Mouse (Mus musculus): ENCODE measurements at regions not wholly inside any gene's neighbourhood (a gene's known extent, or its start where the extent isn't known, plus 50 kb on each side); places are given as distances from the start of the nearest gene placed in this dataset.

DNA sequence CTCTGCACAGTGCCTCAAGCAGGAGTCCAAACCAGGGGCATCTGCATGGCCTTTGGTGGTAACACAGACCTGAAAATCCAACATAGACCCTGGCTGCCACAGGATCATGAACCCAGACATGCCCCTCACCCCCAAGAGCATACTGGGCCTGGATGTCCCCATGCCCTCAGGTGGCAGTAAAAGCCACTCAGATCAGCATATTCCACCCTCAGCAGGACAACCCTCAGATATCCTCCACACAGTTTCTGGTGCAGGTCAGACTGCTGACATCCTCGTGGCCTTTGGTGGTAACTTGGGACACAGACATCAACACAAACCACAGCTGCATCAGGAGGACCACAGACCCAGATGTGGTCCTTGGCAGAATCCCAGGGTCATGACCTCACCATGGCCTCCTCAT is 276.0 kb upstream of the Ptger4 start:
- Histone ChIP-seq H3K4me3 (ENCODE audit: control insufficient read depth in 1 of 2, insufficient read depth in 1 of 2, low read depth in 2 of 2, low read length in 2 of 2) (no peak overlapping the region), H3K4me1 (ENCODE audit: control insufficient read depth in 1 of 2, insufficient read depth in 2 of 2, low read length in 2 of 2) (no peaks in the 10 kb centered on the region; a peak in 1 of 4 replicates), H3K27ac (ENCODE audit: control insufficient read depth, low read depth, low read length) (no peak overlapping the region), H3K79me2 (ENCODE audit: control insufficient read depth, insufficient read depth, low read length, poor library complexity) (no peaks in the 10 kb centered on the region), H3K9ac (ENCODE audit: control insufficient read depth, low read depth, low read length, poor library complexity, severe bottlenecking) (no peak overlapping the region), H3K9me3 (replicated peaks; ENCODE audit: insufficient read depth, low read length) (no peaks in the 10 kb centered on the region), H3K27me3 (ENCODE audit: control insufficient read depth in 1 of 2, insufficient read depth in 2 of 2, low read length in 2 of 2) (no peaks in the 10 kb centered on the region; a peak in 1 of 4 replicates), H3K36me3 (ENCODE audit: control insufficient read depth in 1 of 2, insufficient read depth in 2 of 2, low read length in 2 of 2) (peaks cover 0 to 3% of the 10 kb centered on the region in 2 experiments; a peak in 1 of 4 replicates)
- no peak for DNase-seq (ENCODE audit: low read depth, low spot score)
- no peak for TF ChIP-seq POLR2A (IDR thresholded peaks at IDR 0.05; ENCODE audit: control insufficient read depth in 1 of 2, insufficient read depth in 1 of 2, low read depth in 1 of 2, low read length in 2 of 2, poor library complexity in 1 of 2)
- TF ChIP-seq JUND (IDR thresholded peaks at IDR 0.05; ENCODE audit: low read depth, low read length), result no peak
- TF ChIP-seq ETS1 (IDR thresholded peaks at IDR 0.05; ENCODE audit: low read depth, low read length), result no peak
- TF ChIP-seq TBP (IDR thresholded peaks at IDR 0.05; ENCODE audit: low read depth, low read length), result no peak
- TF ChIP-seq GATA1 (IDR thresholded peaks at IDR 0.05; ENCODE audit: low read depth, low read length), result no peak
- no peak for TF ChIP-seq ZKSCAN1 (IDR thresholded peaks at IDR 0.05; ENCODE audit: low read depth, low read length)
- no peak for TF ChIP-seq ELF1 (IDR thresholded peaks at IDR 0.05; ENCODE audit: low read depth, low read length)
- no peak for TF ChIP-seq GABPA (IDR thresholded peaks at IDR 0.05; ENCODE audit: low read depth, low read length)
- TF ChIP-seq CHD2 (IDR thresholded peaks at IDR 0.05; ENCODE audit: low read length), result no peak
- no peak for TF ChIP-seq EP300 (IDR thresholded peaks at IDR 0.05; ENCODE audit: low read depth in 1 of 2, low read length in 2 of 2)
- no peak for TF ChIP-seq ZMIZ1 (IDR thresholded peaks at IDR 0.05; ENCODE audit: low read depth, low read length)
- TF ChIP-seq CHD1 (IDR thresholded peaks at IDR 0.05; ENCODE audit: low read depth, low read length), result no peak
- no peak for TF ChIP-seq SIN3A (IDR thresholded peaks at IDR 0.05; ENCODE audit: low read length)
- no peak for TF ChIP-seq MEF2A (IDR thresholded peaks at IDR 0.05; ENCODE audit: extremely low read depth, insufficient replicate concordance, low read depth, low read length, poor library complexity, severe bottlenecking)
- TF ChIP-seq MAX (IDR thresholded peaks at IDR 0.05; ENCODE audit: low read length), result no peak
- TF ChIP-seq RCOR1 (IDR thresholded peaks at IDR 0.05; ENCODE audit: low read depth, low read length), result no peak
- TF ChIP-seq USF2 (IDR thresholded peaks at IDR 0.05; ENCODE audit: borderline replicate concordance in 1 of 2, insufficient read depth in 1 of 2, low read depth in 1 of 2, low read length in 2 of 2), result no peak
- TF ChIP-seq ZNF384 (IDR thresholded peaks at IDR 0.05; ENCODE audit: low read depth, low read length), result no peak

DNA sequence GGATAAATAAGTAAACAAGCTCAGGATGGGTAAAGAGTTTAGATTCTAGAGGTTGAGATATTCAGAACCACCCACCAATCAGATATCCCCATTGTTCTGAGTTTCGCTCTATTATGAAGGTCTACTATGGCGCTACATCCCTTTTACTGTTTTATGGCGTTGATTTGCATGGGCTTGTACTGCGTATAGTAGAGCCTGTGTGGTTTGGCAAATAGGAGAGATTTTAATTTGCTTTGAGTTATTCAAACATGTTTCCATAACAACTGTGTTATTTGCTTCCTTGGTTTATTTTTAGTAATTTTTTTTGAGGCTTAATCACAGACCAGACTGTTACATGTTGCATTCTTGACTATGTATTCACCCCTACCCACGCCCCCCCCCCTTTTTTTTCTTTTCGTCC is 284.6 kb upstream of the Ptger4 start:
- TF ChIP-seq MYB (IDR thresholded peaks at IDR 0.05; ENCODE audit: low read depth, low read length) (no peak), UBTF (IDR thresholded peaks at IDR 0.05; ENCODE audit: borderline replicate concordance, insufficient read depth, low read depth, low read length) (no peak)
- no peak overlapping the region for H3K4me3 ChIP-seq (ENCODE audit: control insufficient read depth in 1 of 2, insufficient read depth in 1 of 2, low read depth in 2 of 2, low read length in 2 of 2)
- no peaks in the 10 kb centered on the region for H3K79me2 ChIP-seq (ENCODE audit: control insufficient read depth, insufficient read depth, low read length, poor library complexity)
- no peaks in the 10 kb centered on the region for H3K4me1 ChIP-seq (ENCODE audit: control insufficient read depth in 1 of 2, insufficient read depth in 2 of 2, low read length in 2 of 2)
- no peak overlapping the region for H3K9ac ChIP-seq (ENCODE audit: control insufficient read depth, low read depth, low read length, poor library complexity, severe bottlenecking)
- H3K27me3 ChIP-seq (ENCODE audit: control insufficient read depth in 1 of 2, insufficient read depth in 2 of 2, low read length in 2 of 2), result peaks cover 0 to 2% of the 10 kb centered on the region in 2 experiments; a peak in 2 of 4 replicates
- no peaks in the 10 kb centered on the region for H3K36me3 ChIP-seq (ENCODE audit: control insufficient read depth in 1 of 2, insufficient read depth in 2 of 2, low read length in 2 of 2)
- DNase-seq (ENCODE audit: low read depth, low spot score), result no peak
- no peaks in the 10 kb centered on the region for H3K9me3 ChIP-seq (replicated peaks; ENCODE audit: insufficient read depth, low read length)
- H3K27ac ChIP-seq (ENCODE audit: control insufficient read depth, low read depth, low read length), result no peak overlapping the region

Data from MEL (cell line).